Mouse (Mus musculus) embryo, embryonic 10 days (tissue): Measurements from ENCODE around the gene Phrf1.
A peak's percentile ranks its signal among the peaks of the same experiment; 100 is the strongest.

Experiments used
- DNase-seq: peaks from one replicate; pipeline ENCODE4 v3.0.0-alpha.2; 2015; ENCODE audit warnings: low spot score

Phrf1 gene

DNA sequence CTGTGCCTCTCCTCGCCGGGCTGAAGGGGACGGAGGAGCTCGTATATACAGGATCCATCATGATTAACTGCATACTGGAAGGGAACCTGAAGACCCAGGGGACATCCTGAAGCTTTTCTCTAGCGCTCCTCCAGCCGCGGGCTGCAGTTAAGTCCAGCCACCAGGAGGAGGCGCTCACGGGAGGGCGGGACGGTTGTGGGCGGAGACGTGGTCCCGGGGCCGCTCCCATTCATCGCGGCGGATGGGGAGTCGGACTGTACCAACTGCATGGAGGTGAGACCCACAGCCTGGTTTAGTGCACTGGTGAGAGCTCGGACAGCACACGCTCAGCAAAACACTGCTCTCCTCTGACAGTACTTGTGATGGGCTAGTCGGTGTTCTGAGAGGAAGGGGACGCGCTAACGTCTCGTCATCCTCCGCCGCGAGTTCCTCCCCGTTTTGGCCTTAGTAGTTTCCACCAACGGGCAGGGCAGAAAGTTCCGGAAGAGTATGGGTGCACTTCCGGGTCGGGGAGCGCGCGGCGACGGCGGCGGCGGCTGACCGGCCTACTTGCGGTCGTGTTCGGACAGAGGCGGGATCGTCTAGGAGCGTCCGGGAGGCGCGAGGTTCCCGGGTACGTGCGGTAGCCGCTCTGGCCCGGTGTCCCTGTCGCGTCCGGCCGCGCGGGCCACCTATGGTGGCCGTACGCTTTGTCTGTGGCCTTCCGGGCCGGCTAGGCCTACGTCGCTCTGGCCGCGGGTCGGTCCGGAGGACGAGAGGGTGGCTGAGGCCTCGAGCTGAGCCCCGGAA, at the start of gene Phrf1:
TSS of gene Phrf1 (plus strand) at position 506 of the 789 bp plus-strand sequence.
- DNase-seq = peak; percentile 92

DNA sequence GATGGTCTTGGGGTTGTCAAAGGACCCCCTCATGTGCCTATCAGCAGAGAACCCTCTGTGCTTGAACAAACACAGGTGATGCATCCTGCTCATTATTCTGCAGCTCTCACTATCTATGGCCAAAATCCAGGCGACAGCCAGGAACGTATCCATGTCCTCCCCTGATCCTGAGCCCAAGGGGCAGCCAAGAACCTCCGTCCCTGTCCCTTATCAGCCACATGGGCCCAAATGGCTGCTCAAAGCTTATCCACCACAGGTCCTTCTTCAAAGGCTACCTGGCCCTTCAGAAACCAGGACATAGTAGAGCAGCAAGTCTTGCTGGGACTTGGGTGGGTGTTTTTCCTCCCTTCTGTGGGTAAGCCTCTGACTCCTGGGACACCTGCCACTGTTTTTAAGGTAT, 40.4 kb upstream of the Phrf1 start:
- DNase-seq = no peak

DNA sequence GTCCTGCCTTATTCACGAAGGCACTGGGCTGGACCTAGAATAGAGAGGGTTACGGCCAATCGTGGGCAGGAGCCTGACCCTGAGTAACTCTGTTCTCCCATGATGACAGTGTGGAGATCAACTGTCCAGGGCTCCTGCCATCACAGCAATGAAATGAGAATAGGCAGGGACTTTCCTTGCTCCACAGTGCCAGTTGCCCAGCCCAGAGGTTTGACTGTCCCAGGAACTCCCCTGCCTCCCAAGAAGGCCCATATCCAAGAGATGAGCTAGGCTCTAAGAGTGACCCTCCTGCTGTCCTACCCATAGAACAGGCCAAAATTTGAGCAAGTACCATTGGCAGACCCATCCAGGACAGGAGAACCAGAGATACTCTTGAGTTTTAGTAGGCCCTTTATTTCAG, 39.9 kb upstream of the Phrf1 start:
- no peak for DNase-seq

DNA sequence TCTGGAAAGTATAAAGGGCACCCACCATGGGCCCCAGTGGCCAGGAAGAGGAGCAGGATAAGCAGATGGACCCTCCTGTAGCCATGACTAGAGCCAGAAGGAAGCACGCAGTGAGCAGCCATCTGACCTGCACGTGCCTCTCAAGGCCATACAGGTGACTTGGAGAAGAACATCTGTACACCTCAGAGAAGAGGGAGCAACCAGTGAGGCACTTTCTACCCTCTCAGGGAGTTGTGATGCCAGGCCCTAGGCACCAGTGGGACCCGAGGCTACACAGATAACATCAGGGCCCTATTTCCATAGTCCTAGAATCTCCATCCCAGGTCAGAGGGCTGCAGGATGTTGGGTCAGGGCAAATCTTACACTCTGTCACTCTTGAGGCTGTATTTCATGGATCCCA, 38.4 kb upstream of the Phrf1 start:
- DNase-seq = no peak

DNA sequence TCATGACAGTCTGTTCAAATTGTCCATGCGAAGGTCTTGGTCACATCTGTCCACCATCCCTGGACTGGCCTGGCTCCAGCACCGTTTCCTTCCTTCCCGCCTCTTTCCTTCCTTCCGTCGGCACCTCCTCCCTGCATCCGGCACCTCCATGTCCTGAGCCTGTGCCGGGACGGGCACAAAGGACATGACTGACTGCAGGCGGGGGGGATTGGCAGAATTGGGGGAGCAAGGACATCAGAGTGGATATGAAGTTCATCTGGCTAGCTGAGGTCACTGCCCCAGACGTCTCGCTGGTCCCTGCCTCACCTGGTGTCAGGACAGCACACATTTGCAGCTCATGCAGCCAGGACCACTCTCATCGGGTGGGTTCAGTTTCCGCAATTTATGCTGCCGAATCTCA, 37.5 kb upstream of the Phrf1 start:
- DNase-seq = no peak

DNA sequence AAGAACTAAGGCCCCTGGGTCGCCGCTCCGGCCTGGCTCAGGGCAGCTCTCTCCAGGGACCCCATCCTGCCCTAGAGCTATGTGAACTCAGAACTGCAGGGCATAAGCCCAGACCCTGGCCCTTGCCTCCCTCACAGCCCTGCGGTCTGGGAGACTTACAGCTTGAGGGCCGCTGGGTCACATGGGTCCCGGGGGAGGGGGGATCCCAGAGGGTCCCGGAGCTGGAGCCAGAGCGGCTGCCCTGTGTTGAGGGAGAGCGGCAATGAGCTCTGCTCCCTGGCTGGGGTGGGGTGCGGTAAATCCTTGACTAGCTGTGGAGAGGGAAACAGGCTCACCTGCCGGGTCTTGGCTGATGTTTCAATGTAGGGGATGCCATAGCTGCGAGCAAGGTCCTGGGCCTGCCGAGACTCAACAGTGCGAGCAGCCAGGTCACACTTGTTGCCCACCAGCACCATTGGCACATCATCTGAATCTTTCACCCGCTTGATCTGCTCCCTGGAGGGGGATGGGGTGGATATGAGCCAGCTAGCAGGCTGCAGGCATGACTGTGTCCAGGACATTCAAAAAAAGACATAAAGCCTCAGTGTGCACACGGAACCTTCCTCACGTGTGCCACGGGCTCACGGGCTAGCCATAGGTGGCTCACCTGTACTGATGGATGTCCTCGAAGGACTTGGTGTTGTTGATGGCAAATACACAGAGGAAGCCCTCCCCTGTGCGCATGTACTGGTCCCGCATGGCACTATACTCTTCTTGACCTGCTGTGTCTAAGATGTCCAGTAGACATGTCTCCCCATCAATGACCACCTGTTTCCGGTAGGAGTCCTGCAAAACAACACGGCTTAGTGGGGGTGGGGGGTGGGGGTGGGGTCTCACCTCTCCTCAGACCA, 36.5 kb upstream of the Phrf1 start:
- no peak for DNase-seq

DNA sequence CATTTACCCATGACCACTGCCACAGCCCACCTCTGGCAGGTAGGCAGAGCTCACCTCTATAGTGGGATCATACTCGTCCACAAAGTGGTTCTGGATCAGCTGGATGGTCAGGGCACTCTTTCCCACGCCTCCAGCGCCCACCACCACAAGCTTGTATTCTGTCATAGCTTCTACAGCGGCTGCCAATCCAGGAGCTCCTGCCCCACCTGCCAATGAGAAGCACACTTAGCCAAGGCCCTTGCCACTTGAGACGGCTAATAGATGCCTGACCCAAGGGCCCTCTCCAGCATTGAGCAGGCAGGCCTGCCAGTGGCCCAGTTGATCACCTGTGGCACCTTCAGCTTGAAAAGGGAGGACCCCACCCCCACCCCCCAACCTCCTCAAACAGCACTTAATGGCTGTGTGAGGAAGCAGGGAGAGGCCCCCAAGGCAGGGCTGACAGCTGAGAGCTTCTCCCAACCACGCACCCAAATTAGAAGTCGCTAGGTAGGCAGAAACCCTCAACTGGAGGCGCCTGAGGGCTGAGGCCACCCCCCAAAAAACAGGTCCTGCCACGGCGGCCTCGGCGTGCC, 35.7 kb upstream of the Phrf1 start:
- DNase-seq = no peak

DNA sequence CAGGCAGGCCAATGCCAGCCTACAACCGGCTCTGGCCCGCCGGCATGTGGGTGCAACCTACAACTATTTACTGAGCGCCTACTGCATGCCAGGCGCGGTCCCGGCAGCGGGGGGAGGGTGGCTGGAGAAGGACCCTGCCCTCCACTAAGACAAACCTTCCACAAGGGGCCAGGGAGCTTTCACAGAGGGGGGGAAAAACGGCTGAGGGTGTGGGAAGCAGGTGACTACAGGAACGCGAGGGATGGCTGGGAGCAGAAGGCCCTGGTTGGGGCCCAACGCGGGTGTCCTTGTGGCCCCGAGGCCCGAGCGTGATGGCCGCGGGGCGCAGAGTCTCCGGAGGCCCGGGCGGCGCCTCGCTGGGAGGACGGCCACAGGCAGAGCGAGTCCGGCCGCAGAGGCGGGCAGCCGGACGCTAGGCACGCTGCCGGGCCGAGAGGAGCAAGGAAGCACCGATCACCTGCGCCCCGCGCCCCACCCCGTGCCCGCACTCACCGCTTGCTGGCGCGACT, 35.2 kb upstream of the Phrf1 start:
- peak; percentile 19 for DNase-seq

DNA sequence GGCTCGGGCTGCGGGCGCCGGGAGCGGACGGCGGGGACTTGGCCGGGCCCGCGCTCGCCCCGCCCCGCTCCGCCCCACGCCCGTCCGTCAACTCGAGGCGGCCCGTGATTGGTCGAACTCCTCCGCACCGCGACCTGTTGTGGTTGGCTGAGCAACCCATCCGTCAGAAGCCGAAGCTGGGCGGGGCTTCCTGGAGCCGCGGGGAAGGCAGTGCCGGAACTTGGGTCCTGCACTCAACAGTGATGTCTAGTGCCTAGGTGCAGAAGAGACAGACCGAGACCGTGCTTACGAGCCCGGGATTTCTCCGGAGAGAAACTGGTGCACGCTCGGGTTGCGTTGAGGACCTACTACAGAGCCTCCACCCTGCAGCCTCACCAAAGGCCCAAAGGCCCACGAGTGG, 34.6 kb upstream of the Phrf1 start, which contains the start of the genes Hras and Lrrc56:
TSS of gene Hras (minus strand) at position 58 of the 400 bp plus-strand sequence.
TSS of gene Lrrc56 (plus strand) at position 210 of the 400 bp plus-strand sequence.
- peak; percentile 99 for DNase-seq

DNA sequence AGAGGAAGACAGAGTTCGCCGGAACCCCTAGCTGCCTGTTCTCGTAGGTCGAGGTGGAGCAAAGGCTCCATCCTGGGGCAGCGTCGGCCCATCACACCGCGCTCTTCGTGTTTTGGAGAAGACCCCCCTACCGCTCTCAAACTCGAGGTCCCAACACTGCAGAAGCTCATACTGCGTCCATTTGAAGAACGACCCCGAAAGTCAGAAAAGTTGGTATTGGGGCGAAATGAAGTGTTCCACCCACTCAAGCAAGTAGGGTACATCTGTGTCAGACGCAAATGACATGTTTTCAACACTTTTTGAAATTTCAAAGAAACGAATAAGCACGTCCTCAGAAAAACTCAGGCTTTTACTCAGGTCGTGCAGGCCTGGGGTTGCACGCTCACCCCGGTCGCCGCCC, 34.2 kb upstream of the Phrf1 start:
- no peak for DNase-seq

DNA sequence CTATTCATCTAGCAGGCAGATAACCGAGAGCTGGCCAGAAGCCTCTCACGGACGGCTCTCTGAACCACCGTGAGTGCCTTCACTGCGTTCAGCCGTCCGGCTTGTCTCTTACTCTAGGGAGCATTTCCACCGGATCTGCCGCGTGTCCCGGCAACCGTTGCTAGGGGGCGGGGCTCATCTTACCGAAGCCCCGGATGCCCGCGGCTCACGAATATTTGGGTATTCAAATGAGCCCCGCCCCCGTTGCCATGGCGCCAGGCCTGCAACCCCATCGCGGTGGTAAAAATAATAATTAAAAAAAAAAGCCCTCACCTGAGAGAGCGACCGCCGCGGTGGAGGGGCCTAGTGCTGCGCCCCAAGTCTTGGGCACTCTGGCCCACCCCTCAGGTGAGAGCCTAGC, 33.8 kb upstream of the Phrf1 start:
- DNase-seq = peak; percentile 96

DNA sequence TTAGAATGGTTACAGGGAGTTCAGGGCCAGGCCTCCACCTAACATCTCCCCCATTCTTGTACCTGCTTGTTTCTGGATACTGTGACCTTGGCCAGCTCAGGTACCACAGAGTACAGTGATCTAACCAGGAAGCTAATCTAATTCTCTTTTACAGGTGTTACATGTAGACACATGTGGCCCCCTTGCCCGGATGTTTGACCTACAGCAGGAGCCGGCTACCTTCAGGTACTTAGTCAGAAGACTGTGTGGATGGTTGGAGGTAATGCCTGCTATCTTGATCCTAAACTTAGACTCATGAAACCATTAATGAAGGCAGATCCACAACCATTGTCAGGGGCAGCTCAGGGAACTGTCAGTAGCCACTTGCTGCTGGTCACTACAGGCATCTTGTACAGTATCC, 32.8 kb upstream of the Phrf1 start:
- no peak for DNase-seq

DNA sequence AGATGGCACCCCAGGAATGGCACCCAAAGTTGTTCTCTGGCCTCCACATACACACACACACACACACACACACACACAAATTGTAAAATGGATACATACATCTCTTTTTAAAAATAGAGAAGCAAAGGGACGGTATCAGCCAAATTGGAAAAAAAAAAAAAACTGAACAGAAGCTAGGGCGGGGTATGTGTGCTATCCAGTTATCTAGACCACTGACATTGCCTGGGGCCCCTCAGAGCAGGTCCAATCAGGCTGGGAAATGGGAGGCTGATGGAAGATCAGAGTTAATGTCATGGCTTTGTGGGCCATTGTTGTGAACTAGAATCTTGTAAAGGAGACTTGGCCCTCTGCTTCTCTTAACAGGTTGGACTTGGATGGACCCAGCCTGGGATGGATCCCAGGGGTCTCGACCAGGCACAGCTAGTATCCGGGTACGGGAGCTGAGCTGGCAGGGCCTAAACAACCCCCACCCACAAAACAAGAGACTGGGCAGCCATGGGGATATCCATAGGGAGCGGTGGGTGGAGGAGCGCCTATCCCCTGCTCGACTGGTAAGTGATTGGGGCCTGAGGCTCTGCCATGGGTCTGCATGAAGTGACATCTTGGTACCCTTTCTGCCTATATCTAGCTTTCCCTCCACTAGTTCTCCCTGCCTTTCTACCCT, 31.8 kb upstream of the Phrf1 start:
- no peak for DNase-seq

DNA sequence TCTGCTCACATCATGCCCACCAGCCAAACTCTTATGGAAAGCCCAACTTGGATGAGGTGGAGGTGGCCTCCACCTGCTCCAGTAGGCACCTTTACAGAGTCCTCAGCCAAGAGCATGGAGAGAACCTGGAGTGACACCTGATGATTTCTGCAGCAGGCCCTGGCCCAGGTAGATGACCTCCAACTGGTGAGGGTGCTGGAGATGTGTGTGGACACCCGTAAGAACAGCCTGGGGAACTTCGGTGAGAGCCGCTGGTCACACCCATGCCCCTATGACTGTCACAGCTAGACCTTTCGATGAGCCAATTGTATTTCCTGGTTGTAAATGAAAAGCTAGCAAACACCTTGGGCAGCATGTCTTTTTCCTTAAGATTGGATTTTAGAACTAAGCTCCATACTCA, 30.5 kb upstream of the Phrf1 start:
- DNase-seq = no peak

DNA sequence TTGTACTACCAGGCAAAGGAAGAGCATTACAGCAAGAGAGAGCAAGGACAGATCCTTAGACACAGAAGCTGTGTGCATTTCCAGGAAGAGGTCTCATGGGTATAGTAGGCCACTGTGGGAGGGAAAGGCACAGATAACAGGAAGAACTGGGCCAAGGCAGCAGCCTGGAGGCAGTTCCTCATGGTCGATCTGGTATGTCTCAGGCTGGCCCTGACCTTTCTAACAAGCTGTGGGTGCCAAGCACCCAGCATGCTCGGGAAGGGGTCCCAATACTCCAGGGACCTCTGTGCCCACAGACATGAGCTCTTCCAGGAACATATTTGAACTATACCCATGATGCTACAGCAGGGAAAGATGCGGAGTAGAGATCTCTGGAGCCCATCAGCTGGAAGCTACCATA, 24.0 kb upstream of the Phrf1 start:
- no peak for DNase-seq

DNA sequence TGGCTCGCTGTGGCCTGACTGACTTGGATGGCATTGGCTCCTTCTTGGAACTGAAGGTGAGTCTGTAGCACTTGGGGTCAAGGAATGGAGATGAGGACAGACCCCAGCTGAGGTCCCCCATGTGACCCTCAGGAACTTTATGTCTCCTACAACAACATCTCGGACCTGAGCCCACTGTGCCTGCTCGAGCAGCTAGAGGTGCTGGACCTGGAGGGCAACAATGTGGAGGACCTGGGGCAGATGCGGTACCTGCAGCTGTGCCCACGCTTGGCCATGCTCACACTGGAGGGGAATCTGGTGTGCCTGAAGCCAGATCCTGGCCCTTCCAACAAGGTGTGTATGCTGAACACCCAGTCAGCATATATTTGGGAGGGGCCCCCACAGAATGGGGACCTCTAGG, 23.1 kb upstream of the Phrf1 start:
- no peak for DNase-seq

DNA sequence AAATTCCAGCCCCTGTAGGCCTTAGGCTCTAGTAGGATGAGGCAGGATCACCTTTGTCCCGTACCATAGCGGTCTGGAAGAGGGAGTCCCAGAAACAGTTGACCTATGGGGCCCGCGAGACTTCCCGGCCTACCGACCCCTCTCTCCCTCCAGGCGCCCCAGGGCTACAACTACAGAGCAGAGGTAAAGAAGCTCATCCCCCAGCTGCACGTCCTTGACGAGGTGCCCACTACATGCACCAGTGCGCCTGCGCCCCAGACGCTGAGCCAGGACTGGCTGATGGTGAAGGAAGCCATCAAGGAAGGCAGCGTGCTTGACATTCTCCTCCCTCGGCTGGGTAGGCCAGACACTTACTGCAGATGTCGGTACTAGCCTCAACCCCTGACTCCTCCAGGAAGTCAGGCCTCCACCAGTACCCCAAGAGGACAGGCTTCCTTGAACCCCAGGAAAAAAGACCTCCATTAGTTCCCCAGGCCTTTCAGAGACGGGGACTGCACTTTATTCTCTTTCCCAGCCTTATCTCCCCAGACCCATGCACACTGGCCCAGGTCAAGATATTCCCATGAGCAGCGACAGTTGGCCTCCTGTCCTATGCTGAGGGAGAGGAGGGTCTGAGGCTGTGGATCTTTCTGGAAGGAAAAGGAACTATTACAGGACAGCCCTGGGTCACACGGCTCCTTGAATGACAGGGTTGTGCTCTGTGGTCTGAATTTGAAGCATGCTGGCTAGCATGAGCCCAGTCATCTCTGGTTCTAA, 22.2 kb upstream of the Phrf1 start:
- no peak for DNase-seq

DNA sequence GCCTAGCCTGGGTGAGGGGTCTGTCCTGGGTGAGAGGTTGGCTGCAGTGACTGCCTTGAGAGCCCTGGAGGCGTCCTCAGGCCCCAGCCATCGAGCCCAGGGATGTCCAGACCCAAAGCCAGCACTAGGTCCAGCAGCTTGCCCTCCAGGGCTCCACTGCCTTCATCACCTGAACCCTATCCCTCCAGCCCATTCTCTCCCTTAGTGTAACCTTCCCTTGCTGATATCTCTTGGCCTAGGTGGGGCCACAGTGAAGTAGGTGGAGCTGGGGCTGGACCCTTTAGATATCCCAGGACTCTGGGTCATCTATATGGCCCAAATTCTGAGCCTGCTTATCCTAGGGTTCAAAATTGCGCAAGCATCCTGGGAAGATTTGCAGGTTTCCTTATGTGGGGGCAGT, 19.1 kb upstream of the Phrf1 start:
- DNase-seq = no peak

DNA sequence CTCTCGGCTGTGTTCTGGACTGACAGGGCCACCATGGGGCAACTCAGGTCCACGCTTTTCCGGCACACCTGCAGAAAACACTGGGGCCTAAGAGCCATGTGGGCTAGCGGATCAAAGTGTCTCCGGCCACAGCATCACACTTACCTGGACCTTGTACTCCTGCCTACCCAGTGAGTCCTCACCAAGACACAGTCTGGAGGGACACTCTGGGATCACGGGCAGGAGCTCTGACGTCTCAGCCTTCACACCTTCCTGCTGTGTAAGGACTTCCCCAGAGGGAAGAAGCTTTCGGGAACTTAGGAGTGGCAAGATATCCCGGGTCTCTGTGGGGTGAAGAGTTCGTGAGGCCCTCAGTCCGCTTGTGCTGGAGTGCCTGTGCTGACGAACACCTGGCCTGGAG, 18.4 kb upstream of the Phrf1 start:
- DNase-seq = no peak

DNA sequence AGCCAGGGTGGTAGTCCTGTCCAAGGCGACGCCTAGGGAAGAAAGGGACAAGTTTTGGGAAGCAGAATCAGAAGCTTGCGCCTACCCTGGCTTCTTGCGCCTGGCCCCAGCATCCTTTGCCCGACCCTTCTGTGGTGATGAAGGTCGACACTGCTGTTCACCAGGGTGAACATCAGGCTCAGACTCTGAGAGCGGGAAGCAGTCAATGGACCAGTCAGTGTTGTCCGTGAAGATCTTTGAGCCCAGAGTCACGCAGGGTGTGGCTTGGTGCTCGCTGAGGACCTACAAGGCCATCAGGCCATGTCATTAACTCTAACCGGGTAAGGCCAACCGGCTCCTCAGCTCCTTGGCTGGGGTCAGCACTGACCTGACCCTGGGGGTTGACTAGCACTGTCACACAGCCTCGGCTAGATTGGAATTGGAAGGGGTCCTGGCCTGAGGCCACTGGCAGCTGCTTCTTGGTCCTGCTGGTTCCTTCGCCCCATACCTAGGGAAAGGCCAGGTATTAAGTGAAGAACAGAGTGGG, 17.9 kb upstream of the Phrf1 start:
- DNase-seq = no peak

DNA sequence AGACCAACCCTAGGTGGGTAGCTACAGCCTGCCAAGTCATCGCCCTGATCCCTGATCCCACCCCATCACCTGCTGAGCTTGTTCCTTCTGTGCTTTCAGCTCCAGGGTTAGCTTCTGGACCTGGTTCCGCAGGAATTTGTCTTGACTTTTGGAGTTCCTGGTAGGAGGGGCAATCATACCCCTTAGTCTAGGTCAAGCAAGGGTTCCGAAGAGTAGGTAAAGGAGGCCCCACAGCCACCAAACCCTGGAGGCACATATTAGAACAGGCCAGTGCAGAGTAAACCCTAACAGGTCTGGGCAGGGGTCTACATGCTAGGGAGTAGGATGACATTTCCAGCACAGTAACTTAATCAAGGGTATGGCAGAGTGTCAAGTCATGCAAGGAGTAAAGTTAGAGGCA, 15.5 kb upstream of the Phrf1 start:
- no peak for DNase-seq
